In genomic region chr17:35556812-35557211, GRCm38 (mm10) we compare ENCODE assay signal across 8 mouse cellular contexts. TPM values are rescaled to one million over a fixed set of nuclear protein-coding genes. Genes with fewer than 3 reads are reported as not detected.
DNase-seq lines count a peak whose midpoint lies in the region; ATAC-seq and TF ChIP-seq lines count a peak whose summit lies in the region.

No protein-coding gene starts in this region.

- H3K9me3 ChIP-seq in kidney, embryonic 15.5 days (replicated peaks) = no peaks in the 10 kb centered on the region
- no peaks in the 10 kb centered on the region; the same call in 1 of the 2 replicates for H3K9me3 ChIP-seq in lung, embryonic 16.5 days (ENCODE audit: control insufficient read depth, low read length)

- H3K27ac ChIP-seq in kidney, adult 2 months (ENCODE audit: insufficient read depth, low read depth, low read length) = no peak overlapping the region
- no peak overlapping the region for H3K27ac ChIP-seq in kidney, embryonic 15.5 days
- H3K27ac ChIP-seq in lung, embryonic 16.5 days (ENCODE audit: low read length) = no peak overlapping the region

- peak; percentile 94 for TF ChIP-seq CTCF in kidney, adult 2 months (conservative IDR thresholded peaks at IDR 0.05; ENCODE audit: insufficient read depth, insufficient read length, low read depth, low read length)

- H3K4me3 ChIP-seq in kidney, adult 2 months (ENCODE audit: insufficient read depth, low read depth, low read length) = no peak overlapping the region
- H3K4me3 ChIP-seq in kidney, embryonic 15.5 days (replicated peaks) = no peak overlapping the region
- H3K4me3 ChIP-seq in lung, embryonic 16.5 days (ENCODE audit: low read length) = no peak overlapping the region

- no peak overlapping the region for H3K9ac ChIP-seq in kidney, embryonic 15.5 days
- no peak overlapping the region for H3K9ac ChIP-seq in lung, embryonic 16.5 days (ENCODE audit: low read length)

- H3K36me3 ChIP-seq in kidney, adult 2 months (ENCODE audit: control insufficient read depth, insufficient read depth, low read length) = no peaks in the 10 kb centered on the region
- no peaks in the 10 kb centered on the region for H3K36me3 ChIP-seq in kidney, embryonic 15.5 days
- H3K36me3 ChIP-seq in lung, embryonic 16.5 days (ENCODE audit: control insufficient read depth, insufficient read depth, low read length) = no peaks in the 10 kb centered on the region

- WGBS in kidney, adult 2 months = 17% methylated on average over 5 of the region's 5 CpGs
- 25% methylated on average over 5 of the region's 5 CpGs for WGBS in kidney, embryonic 15.5 days
- WGBS in lung, embryonic 16.5 days = 21% methylated on average over 5 of the region's 5 CpGs

- no peak for ATAC-seq in kidney, embryonic 15.5 days (replicated peaks; ENCODE audit: low FRiP score)
- peak; percentile 76 for ATAC-seq in granulocyte monocyte progenitor cell, adult 5-6 weeks (replicated peaks; ENCODE audit: poor library complexity, severe bottlenecking)
- peak; percentile 26; the same call in 1 of the 2 replicates for ATAC-seq in lung, embryonic 16.5 days (ENCODE audit: low read depth)

- no peak overlapping the region for H3K4me2 ChIP-seq in kidney, embryonic 15.5 days
- no peak overlapping the region for H3K4me2 ChIP-seq in lung, embryonic 16.5 days (ENCODE audit: low read depth, low read length)

- peaks cover 5% of the 10 kb centered on the region; the same call in 1 of the 2 replicates for H3K4me1 ChIP-seq in kidney, adult 2 months (ENCODE audit: control insufficient read depth, insufficient read depth, low read length)
- H3K4me1 ChIP-seq in kidney, embryonic 15.5 days = peaks cover 4% of the 10 kb centered on the region; the same call in 1 of the 2 replicates
- H3K4me1 ChIP-seq in lung, embryonic 16.5 days (replicated peaks; ENCODE audit: control insufficient read depth, insufficient read depth, low read length) = no peaks in the 10 kb centered on the region

- TF ChIP-seq POLR2A in kidney, adult 2 months (IDR thresholded peaks at IDR 0.05; ENCODE audit: low read depth, low read length) = no peak

- no peaks in the 10 kb centered on the region for H3K27me3 ChIP-seq in kidney, adult 2 months (replicated peaks; ENCODE audit: control insufficient read depth, insufficient read depth, low read length)
- no peaks in the 10 kb centered on the region for H3K27me3 ChIP-seq in kidney, embryonic 15.5 days
- H3K27me3 ChIP-seq in lung, embryonic 16.5 days (ENCODE audit: control insufficient read depth, insufficient read depth, low read depth, low read length) = no peaks in the 10 kb centered on the region

- DNase-seq in kidney, adult 2 months = peak; percentile 93
- DNase-seq in CD4-positive helper T cell, adult 2 months (ENCODE audit: low read depth, low spot score) = peak; percentile 63
- peak; percentile 78 for DNase-seq in Muller cell, postnatal 12 days (ENCODE audit: inconsistent ontology term)
- peak; percentile 73 for DNase-seq in thymus, postnatal 14 days
- no peak for DNase-seq in gastrocnemius, adult 8-10 months (ENCODE audit: low spot score in 2 of 2)

RNA-seq across cellular contexts. Expression of gene Cdsn, which starts 4.9 kb away (rescaled TPM):
- 0.67 and 1.3 TPM in 2 replicates for polyA plus RNA-seq in kidney, adult 2 months (2012; rRNA removed)
- 0.23 TPM in 1 of 2 replicates, not detected in the other for polyA plus RNA-seq in kidney, embryonic 15.5 days (2015; fragmentation: Nextera tagmentation; extraction: Ambion mirVana)
- total RNA-seq in granulocyte monocyte progenitor cell, adult 5-6 weeks (2014; fragmentation: Nextera tagmentation) = not detected in 2 replicates
- total RNA-seq in granulocyte monocyte progenitor cell, adult 5-6 weeks (2017) = not detected in 2 replicates
- 0.05 and 0.13 TPM in 2 replicates for polyA plus RNA-seq in lung, embryonic 16.5 days (2015; fragmentation: Nextera tagmentation; extraction: Ambion mirVana)
- 1 to 10 TPM in 1 of 4 experiments, under 1 TPM in 1, not detected in 2; 0.29 to 1.1 TPM for total RNA-seq in gastrocnemius, adult 8-10 months (2022)

RNA-seq across cellular contexts. Expression of gene 2300002M23Rik, which starts 10.4 kb away (rescaled TPM):
- polyA plus RNA-seq in kidney, adult 2 months (2012; rRNA removed) = 0.07 and 0.08 TPM in 2 replicates
- 0.13 TPM in 1 of 2 replicates, not detected in the other for polyA plus RNA-seq in kidney, embryonic 15.5 days (2015; fragmentation: Nextera tagmentation; extraction: Ambion mirVana)
- not detected in 2 replicates for total RNA-seq in granulocyte monocyte progenitor cell, adult 5-6 weeks (2014; fragmentation: Nextera tagmentation)
- total RNA-seq in granulocyte monocyte progenitor cell, adult 5-6 weeks (2017) = not detected in 2 replicates
- 0.11 TPM in 1 of 2 replicates, not detected in the other for polyA plus RNA-seq in lung, embryonic 16.5 days (2015; fragmentation: Nextera tagmentation; extraction: Ambion mirVana)
- total RNA-seq in gastrocnemius, adult 8-10 months (2022) = not detected

RNA-seq across cellular contexts. Expression of gene Psors1c2, which starts 23.8 kb away (rescaled TPM):
- 0.19 and 0.38 TPM in 2 replicates for polyA plus RNA-seq in kidney, adult 2 months (2012; rRNA removed)
- polyA plus RNA-seq in kidney, embryonic 15.5 days (2015; fragmentation: Nextera tagmentation; extraction: Ambion mirVana) = 0.94 and 1.5 TPM in 2 replicates
- not detected in 2 replicates for total RNA-seq in granulocyte monocyte progenitor cell, adult 5-6 weeks (2014; fragmentation: Nextera tagmentation)
- not detected in 2 replicates for total RNA-seq in granulocyte monocyte progenitor cell, adult 5-6 weeks (2017)
- 0.69 and 0.79 TPM in 2 replicates for polyA plus RNA-seq in lung, embryonic 16.5 days (2015; fragmentation: Nextera tagmentation; extraction: Ambion mirVana)
- not detected for total RNA-seq in gastrocnemius, adult 8-10 months (2022)

RNA-seq across cellular contexts. Expression of gene Cchcr1, which starts 39.9 kb away (rescaled TPM):
- 6.9 and 7.5 TPM in 2 replicates for polyA plus RNA-seq in kidney, adult 2 months (2012; rRNA removed)
- polyA plus RNA-seq in kidney, embryonic 15.5 days (2015; fragmentation: Nextera tagmentation; extraction: Ambion mirVana) = 19.9 and 21.7 TPM in 2 replicates
- total RNA-seq in granulocyte monocyte progenitor cell, adult 5-6 weeks (2014; fragmentation: Nextera tagmentation) = 1.0 and 14.4 TPM in 2 replicates
- 2.7 and 5.3 TPM in 2 replicates for total RNA-seq in granulocyte monocyte progenitor cell, adult 5-6 weeks (2017)
- polyA plus RNA-seq in lung, embryonic 16.5 days (2015; fragmentation: Nextera tagmentation; extraction: Ambion mirVana) = 23.3 and 24.0 TPM in 2 replicates
- total RNA-seq in gastrocnemius, adult 8-10 months (2022) = 1 to 10 TPM in 3 of 4 experiments, under 1 TPM in 1; 0.82 to 1.3 (median 1.1) TPM

RNA-seq across cellular contexts. Expression of gene Tcf19, which starts 40.2 kb away (rescaled TPM):
- 5.6 and 6.0 TPM in 2 replicates for polyA plus RNA-seq in kidney, adult 2 months (2012; rRNA removed)
- polyA plus RNA-seq in kidney, embryonic 15.5 days (2015; fragmentation: Nextera tagmentation; extraction: Ambion mirVana) = 69.5 and 71.7 TPM in 2 replicates
- 20.3 and 23.9 TPM in 2 replicates for total RNA-seq in granulocyte monocyte progenitor cell, adult 5-6 weeks (2014; fragmentation: Nextera tagmentation)
- 5.3 and 8.6 TPM in 2 replicates for total RNA-seq in granulocyte monocyte progenitor cell, adult 5-6 weeks (2017)
- 91.9 and 96.7 TPM in 2 replicates for polyA plus RNA-seq in lung, embryonic 16.5 days (2015; fragmentation: Nextera tagmentation; extraction: Ambion mirVana)
- under 1 TPM; 0.32 to 0.67 (median 0.51) TPM for total RNA-seq in gastrocnemius, adult 8-10 months (2022)

Comparison
In these comparisons a context has a peak if more than half of its experiments do, and no peak if none do; other contexts are left out.
1. DNase-seq: peak in kidney, adult 2 months (single experiment), CD4-positive helper T cell, adult 2 months (single experiment), Muller cell, postnatal 12 days (single experiment) and thymus, postnatal 14 days (single experiment); none in gastrocnemius, adult 8-10 months (0 of 2).